Mouse (Mus musculus) kidney, adult 2 months (tissue): ENCODE measurements around the gene Mgat4c.

ENCODE experiments used
- CTCF ChIP-seq: fragments of 200-500 bp; conservative IDR thresholded peaks from 2 replicates; pipeline ENCODE4 v1.5.1; 2011; ENCODE audit warnings: low read depth, mild to moderate bottlenecking, control low read depth, low read length, moderate library complexity, mixed read lengths; ENCODE audit not compliant: insufficient read depth, insufficient read length
- POLR2A ChIP-seq: fragments of 200-500 bp; IDR thresholded peaks from one replicate; pipeline ENCODE4 v1.6.1; 2011; ENCODE audit warnings: low read depth, low read length, control low read depth

GRCm38 (mm10) chr10:101889866-101890265, 208.6 kb downstream of the Mgat4c start:
- TF ChIP-seq POLR2A (no peak), CTCF (no peak)
